Mouse (Mus musculus) embryonic facial prominence, embryonic 11.5 days (tissue): Measurements from ENCODE around the gene Rbfox3. TPM values are rescaled to one million over a fixed set of nuclear protein-coding genes. Genes with fewer than 3 reads are reported as not detected.

Experiments used
- ATAC-seq: fragments of 200-750 bp; cut with Nextera tagmentation; replicated peaks from 2 replicates; pipeline ENCODE4 v1.8.0; 2017; ENCODE audit warnings: low read depth; ENCODE audit not compliant: insufficient number of reproducible peaks, low FRiP score, low TSS enrichment
- DNase-seq: peaks from one replicate; pipeline ENCODE4 v3.0.0-alpha.2; 2015; ENCODE audit warnings: low spot score
- H3K27ac ChIP-seq: fragments of 300-500 bp; sonication (generic); replicated peaks from 2 replicates; pipeline ENCODE4 v1.5.1; 2014; ENCODE audit warnings: mild to moderate bottlenecking, low read depth, low read length, control low read depth
- H3K27me3 ChIP-seq: fragments of 300-500 bp; sonication (generic); 2 replicates; pipeline ENCODE4 v1.6.1; 2014; ENCODE audit warnings: mild to moderate bottlenecking, low read length, moderate library complexity, mixed read lengths; ENCODE audit not compliant: control insufficient read depth, insufficient read depth
- H3K36me3 ChIP-seq: fragments of 300-500 bp; sonication (generic); replicated peaks from 2 replicates; pipeline ENCODE4 v1.6.1; 2014; ENCODE audit warnings: low read depth, mild to moderate bottlenecking, low read length, moderate library complexity, mixed read lengths; ENCODE audit not compliant: control insufficient read depth, insufficient read depth
- H3K4me1 ChIP-seq: fragments of 300-500 bp; sonication (generic); 2 replicates; pipeline ENCODE4 v1.6.1; 2014; ENCODE audit warnings: low read length, mixed read lengths; ENCODE audit not compliant: control insufficient read depth, insufficient read depth
- H3K4me2 ChIP-seq: fragments of 300-500 bp; sonication (generic); 2 replicates; pipeline ENCODE4 v1.6.1; 2014; ENCODE audit warnings: low read depth, mild to moderate bottlenecking, control low read depth, low read length, moderate library complexity
- H3K4me3 ChIP-seq: fragments of 300-500 bp; sonication (generic); 2 replicates; pipeline ENCODE4 v1.5.1; 2014; ENCODE audit warnings: low read depth, low read length, control low read depth
- H3K9ac ChIP-seq: fragments of 300-500 bp; sonication (generic); replicated peaks from 2 replicates; pipeline ENCODE4 v1.6.1; 2014; ENCODE audit warnings: mild to moderate bottlenecking, control low read depth, low read length
- H3K9me3 ChIP-seq: fragments of 300-500 bp; sonication (generic); replicated peaks from 2 replicates; pipeline ENCODE4 v1.6.1; 2016; ENCODE audit warnings: mild to moderate bottlenecking, low read length, inconsistent platforms, mixed read lengths; ENCODE audit not compliant: control insufficient read depth
- WGBS: fragments of 180-500 bp; shearing (Covaris S2); extraction: QIAGEN DNeasy Blood & Tissue Kit; methylation state at CpG from one replicate; pipeline ENCODE4 v1.1.7; 2014; 5-methylcytosine and 5-hydroxymethylcytosine counted together
- polyA plus RNA-seq: library from polyadenylated mRNA; unstranded; fragments of >200 nt; fragmentation: Nextera tagmentation; extraction: Ambion mirVana; gene quantifications from 2 replicates; pipeline ENCODE4 v1.2.1, GENCODE M21; 2014

Rbfox3 gene
- polyA plus RNA-seq, 1 experiment from 2014 or later = 2.5 TPM

DNA sequence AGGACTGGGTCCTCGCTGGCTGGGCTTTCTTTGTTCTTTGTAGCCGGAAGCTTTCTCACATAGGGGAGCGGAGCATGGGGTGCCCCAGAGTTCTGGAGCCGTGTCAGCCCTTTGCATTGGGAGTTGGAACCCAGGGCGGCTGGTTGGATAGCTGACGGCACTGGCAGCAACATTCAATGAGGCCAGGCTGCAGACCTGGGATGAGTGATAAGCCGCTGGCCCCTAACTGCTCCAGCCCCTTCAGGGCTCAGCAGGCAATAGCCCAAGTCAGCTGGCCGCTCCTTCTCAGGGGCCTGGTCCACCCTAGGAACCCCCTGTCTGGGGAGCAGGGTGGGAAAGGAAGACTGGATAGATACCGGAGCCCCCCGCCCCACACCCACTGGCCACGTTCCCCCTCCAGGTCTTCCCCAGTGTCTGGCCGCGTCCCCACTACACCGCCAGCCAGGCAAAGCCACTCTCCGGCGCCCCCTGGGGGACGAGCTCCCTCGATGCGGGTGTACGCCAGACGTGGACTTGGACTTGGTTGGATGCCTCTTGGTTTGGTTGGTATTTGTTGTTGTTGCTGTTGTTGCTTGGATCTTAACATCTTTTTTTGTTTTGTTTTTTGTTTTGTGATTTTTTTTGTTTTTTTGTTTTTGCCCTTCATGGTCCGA lies 420.7 kb downstream of the Rbfox3 start:
- no peak overlapping the region for H3K4me3 ChIP-seq
- H3K27ac ChIP-seq = no peak overlapping the region
- H3K27me3 ChIP-seq = no peaks in the 10 kb centered on the region
- DNase-seq (peak; percentile 83), ATAC-seq (peak; percentile 25; the same call in 1 of the 2 replicates)
- WGBS = 15% methylated on average over 22 of the region's 22 CpGs
- H3K9me3 ChIP-seq = no peaks in the 10 kb centered on the region
- H3K36me3 ChIP-seq = no peaks in the 10 kb centered on the region
- H3K4me1 ChIP-seq = peaks cover 8% of the 10 kb centered on the region
- H3K9ac ChIP-seq = peak overlapping the region; percentile 34
- H3K4me2 ChIP-seq = peak overlapping the region; percentile 29

DNA sequence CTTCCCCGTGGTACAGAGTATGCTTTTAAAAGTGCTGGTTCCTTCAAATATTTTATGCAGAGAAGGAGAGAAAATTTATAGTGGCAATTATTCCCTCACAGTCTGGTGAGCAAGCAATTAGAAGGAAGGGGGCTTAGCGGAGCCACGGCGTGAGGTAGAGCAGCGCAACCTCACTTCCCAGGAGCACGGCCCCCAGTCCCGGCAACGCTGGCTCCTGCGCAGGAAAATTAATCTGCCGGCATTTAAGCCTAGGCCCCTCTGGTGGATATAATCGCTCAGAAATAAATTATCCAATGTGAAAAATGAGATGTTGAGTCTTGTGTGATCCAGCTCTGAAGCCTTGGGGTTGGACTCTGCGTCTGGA lies 422.5 kb downstream of the Rbfox3 start:
- Histone ChIP-seq H3K4me2 (no peak overlapping the region), H3K4me1 (peaks cover 8% of the 10 kb centered on the region), H3K27ac (no peak overlapping the region), H3K9me3 (no peaks in the 10 kb centered on the region), H3K9ac (no peak overlapping the region), H3K4me3 (no peak overlapping the region), H3K27me3 (no peaks in the 10 kb centered on the region), H3K36me3 (no peaks in the 10 kb centered on the region)
- WGBS = 82% methylated on average over 12 of the region's 12 CpGs
- no peak for DNase-seq
- ATAC-seq = no peak

DNA sequence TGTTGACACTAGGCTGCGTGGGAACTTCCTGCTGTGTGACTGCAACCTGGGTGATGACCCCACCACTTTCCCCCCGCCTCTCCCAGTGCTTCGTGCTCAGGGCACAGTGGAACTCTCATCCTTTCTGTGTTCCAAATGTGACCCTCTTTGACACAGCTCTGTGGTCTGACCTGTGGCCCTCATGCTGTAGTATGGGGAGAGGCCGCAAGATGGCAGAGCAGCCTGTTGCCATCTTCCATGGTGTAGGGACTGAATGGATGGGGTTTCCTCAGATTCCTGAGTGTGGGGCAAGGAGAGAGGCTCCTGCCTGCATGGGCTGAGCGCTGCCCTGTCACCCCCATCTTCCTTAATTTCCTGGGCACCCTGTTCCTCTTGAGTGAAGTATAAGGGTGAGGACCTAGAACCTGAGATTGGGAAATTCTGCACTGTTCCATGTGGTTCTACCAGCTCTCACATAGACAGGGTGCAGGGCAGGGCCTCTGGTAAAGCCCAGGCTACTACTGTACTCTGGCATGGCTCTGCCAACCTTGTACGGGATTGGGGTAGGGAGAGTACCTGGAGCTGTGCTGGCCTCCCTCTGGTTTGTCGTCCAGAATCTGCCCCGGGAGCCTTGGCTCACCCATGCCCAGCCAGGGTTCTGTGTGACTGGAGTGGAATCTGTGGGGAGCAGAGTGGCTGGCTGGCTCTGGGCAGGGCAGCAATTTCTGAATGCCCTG lies 423.0 kb downstream of the Rbfox3 start:
- 76% methylated on average over 8 of the region's 8 CpGs for WGBS
- no peak for DNase-seq
- no peak overlapping the region for H3K9ac ChIP-seq
- H3K4me3 ChIP-seq = no peak overlapping the region
- no peak for ATAC-seq
- no peaks in the 10 kb centered on the region for H3K36me3 ChIP-seq
- H3K9me3 ChIP-seq = no peaks in the 10 kb centered on the region
- no peak overlapping the region for H3K4me2 ChIP-seq
- H3K27me3 ChIP-seq = no peaks in the 10 kb centered on the region
- no peak overlapping the region for H3K27ac ChIP-seq
- peaks cover 8% of the 10 kb centered on the region for H3K4me1 ChIP-seq

DNA sequence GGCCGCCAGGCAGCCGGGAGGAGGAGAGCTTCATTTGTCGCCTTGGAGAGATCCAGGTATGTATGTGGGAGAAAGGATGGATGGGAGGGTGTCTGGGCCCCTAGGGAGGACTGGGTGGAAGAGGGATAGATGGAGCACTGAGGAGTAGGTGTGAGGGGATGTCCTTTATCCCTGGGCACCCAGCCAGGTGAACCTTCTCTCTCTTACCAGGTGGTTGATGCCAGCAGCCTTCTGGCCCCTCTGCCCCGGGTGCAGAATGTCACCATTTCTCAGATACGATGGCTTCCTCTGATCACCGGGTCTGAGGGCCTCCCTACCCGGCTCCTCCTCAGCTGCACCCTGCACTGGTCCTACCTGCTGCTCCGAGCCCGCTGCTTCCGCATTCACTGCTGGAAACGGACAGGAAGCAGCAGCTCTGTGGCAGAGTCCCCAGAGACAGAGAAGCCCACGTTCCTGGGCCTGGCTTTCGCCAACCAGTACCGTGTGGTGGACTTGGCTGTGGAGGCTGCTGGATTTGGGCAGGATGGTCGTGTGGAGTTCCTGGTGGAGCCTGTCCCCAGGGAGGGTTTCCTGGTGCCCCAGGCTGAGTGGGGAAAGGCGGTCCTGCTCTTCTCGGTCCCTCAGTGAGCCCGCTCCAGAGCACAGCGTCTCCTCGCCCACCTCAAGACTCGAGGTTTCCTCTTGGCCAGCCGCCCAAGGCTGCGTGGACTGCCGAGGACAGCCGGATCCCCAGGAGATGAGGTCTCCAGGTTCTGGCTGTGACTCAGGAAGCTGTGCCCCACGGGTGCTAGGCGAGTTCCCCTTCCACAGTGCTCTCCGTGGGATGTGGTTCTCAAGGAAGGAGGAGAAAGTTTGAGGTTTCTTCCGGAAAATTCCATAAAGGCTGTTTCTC lies 424.3 kb downstream of the Rbfox3 start:
- no peaks in the 10 kb centered on the region for H3K36me3 ChIP-seq
- no peak overlapping the region for H3K27ac ChIP-seq
- DNase-seq = no peak
- H3K9me3 ChIP-seq = no peaks in the 10 kb centered on the region
- WGBS = 87% methylated on average over 29 of the region's 29 CpGs
- H3K27me3 ChIP-seq = no peaks in the 10 kb centered on the region
- H3K4me2 ChIP-seq = no peak overlapping the region
- H3K4me3 ChIP-seq = no peak overlapping the region
- ATAC-seq = no peak
- H3K9ac ChIP-seq = no peak overlapping the region
- peaks cover 8% of the 10 kb centered on the region for H3K4me1 ChIP-seq

DNA sequence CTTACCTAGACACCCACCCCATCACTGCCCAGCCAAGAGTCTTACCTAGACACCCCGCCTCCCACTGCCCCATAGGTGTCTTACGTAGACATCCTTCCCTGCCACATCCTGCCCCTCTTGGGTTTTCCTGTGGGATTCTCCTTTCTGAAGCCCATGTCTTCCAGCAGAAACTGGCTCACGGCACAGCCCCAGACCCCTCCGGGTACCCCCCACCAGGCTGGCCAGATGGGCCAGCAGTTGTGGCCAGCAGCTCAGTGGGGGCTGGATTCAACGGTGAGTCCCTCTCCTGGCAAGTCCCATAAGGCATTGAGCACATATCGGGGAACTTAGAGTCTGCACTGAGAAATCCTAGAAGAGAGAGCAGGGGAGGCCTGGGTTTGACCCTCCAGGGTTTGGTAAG lies 425.1 kb downstream of the Rbfox3 start:
- Histone ChIP-seq H3K27me3 (no peaks in the 10 kb centered on the region), H3K4me3 (no peak overlapping the region), H3K9ac (no peak overlapping the region), H3K27ac (no peak overlapping the region), H3K9me3 (no peaks in the 10 kb centered on the region), H3K36me3 (no peaks in the 10 kb centered on the region), H3K4me2 (no peak overlapping the region), H3K4me1 (peaks cover 8% of the 10 kb centered on the region)
- ATAC-seq (no peak), DNase-seq (no peak)
- WGBS = 85% methylated on average over 6 of the region's 6 CpGs

DNA sequence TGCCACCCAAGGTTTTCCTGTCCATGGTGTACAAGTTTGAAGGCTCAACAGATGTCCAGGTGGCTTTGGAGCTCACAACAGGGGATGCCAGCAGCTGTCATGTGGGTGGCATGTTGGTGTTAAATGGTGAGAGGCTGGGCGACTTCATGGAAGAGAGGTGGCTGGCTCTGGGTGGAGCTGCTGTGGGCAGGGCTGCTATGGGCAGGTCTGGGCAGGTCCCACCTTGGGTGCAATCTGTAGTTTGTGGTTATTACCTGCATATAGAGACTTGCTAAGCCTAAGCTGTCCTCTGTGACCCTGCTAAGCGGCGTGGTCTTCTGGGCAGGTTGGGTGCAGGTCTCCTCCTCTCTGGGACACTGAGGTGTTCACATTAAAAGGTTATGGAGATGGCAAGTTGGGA lies 425.6 kb downstream of the Rbfox3 start:
- 78% methylated on average over 3 of the region's 3 CpGs for WGBS
- Histone ChIP-seq H3K4me2 (no peak overlapping the region), H3K9me3 (no peaks in the 10 kb centered on the region)

DNA sequence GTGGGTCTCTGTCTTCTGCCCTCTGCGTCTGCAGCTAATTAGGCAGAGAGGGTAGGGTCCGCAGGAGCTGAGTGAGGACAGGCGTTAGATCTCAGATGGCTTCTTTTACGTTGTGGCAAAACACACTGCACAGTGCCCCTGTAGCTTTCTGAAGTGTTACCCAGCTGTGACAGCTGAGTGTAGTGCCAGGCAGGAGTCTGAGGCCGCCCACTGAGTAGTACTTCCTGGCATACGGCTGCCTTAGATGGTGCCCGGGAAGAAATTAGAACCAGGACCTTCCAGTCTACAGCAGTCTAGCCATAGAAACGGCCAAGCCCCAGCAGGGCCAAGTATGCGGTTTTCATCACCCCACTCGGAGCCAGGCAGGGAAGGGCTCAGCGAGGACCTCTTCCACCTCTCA lies 426.1 kb downstream of the Rbfox3 start:
- no peaks in the 10 kb centered on the region for H3K9me3 ChIP-seq
- H3K4me1 ChIP-seq = peaks cover 3% of the 10 kb centered on the region
- H3K4me3 ChIP-seq = no peak overlapping the region
- no peaks in the 10 kb centered on the region for H3K36me3 ChIP-seq
- H3K4me2 ChIP-seq = no peak overlapping the region
- ATAC-seq (no peak), DNase-seq (no peak)
- no peak overlapping the region for H3K9ac ChIP-seq
- H3K27me3 ChIP-seq = no peaks in the 10 kb centered on the region
- no peak overlapping the region for H3K27ac ChIP-seq
- 57% methylated on average over 11 of the region's 11 CpGs for WGBS

More for the DNA sequence above, 425.6 kb downstream of the Rbfox3 start:
- Histone ChIP-seq H3K27me3 (no peaks in the 10 kb centered on the region), H3K4me3 (no peak overlapping the region), H3K27ac (no peak overlapping the region), H3K36me3 (no peaks in the 10 kb centered on the region), H3K9ac (no peak overlapping the region), H3K4me1 (peaks cover 7% of the 10 kb centered on the region)
- DNase-seq (no peak), ATAC-seq (no peak)

DNA sequence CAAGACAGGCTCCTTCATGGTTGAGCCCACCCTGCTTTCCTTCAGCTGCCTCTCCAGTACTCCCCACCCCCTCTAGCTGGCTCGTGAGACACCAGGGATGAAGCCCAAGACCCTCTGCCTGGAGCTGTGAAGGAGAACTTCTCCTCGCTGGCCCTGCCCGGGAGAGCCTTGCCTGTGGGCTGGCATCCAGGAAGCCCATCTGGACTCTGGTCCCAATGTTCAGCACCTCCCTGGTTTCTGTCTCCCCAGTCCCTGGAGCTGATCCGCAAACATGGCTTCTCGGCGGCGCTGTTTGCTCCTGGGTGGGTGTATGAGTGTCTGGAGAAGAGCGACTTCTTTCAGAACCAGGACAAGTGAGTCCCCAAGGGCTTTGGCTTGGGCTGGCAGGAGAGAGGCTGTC lies 427.2 kb downstream of the Rbfox3 start:
- WGBS = 88% methylated on average over 8 of the region's 8 CpGs

More for the DNA sequence above, 427.2 kb downstream of the Rbfox3 start:
- Histone ChIP-seq H3K4me2 (no peak overlapping the region), H3K4me1 (no peaks in the 10 kb centered on the region; the same call in 1 of the 2 replicates), H3K36me3 (no peaks in the 10 kb centered on the region), H3K9ac (no peak overlapping the region), H3K9me3 (no peaks in the 10 kb centered on the region), H3K27ac (no peak overlapping the region), H3K4me3 (no peak overlapping the region), H3K27me3 (no peaks in the 10 kb centered on the region)
- DNase-seq (no peak), ATAC-seq (no peak)
